Mouse (Mus musculus) natural killer cell, adult 2 months (primary cell): Measurements from ENCODE around the gene Fbxo48.

ENCODE experiments used
- DNase-seq, 2 experiments: peaks; one replicate each; pipeline ENCODE4 v3.0.0; 2022; ENCODE audit warnings: low spot score in 2 of 2

Fbxo48 gene

DNA sequence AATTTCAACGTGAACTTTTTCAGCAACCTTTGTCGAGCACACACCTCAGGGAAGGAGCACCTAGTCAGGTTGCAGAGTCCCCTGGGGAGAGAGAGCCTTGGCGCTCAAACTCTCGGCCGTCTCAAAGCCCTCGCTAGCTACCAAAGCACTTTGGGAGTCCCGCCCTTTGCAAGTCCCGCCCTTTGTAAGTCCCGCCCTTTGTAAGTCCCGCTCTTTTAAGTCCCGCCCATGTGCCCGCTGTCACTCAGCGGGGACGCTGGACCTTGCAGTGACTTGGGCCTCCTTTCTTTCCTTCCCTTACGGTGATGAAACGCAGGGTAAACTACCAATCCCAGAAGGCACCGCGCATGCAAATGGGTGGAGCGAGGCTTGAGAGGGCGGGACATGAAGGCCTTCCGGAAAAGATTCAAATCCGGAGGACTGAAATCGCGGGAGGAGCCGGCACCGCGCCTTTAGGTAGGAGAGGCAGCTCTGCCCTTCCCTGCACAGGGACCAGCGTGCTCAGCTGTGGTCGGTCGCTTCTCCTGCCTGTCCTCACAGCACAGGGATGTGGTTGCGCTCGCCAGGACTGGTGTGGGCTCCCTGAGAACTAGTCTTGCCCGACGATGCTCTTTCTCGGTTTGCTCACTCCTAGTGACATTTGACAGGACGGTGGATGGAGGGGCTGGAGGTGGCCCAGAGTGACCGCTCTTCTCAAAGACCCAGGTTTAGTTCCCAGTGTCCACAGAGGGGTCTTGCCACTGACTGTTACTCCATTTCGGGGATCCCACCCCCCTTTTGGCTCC lies at the start of gene Fbxo48:
TSS of gene Fbxo48 (plus strand) at position 400 of the 785 bp plus-strand sequence.
- DNase-seq = peak; percentile 95 to 96

DNA sequence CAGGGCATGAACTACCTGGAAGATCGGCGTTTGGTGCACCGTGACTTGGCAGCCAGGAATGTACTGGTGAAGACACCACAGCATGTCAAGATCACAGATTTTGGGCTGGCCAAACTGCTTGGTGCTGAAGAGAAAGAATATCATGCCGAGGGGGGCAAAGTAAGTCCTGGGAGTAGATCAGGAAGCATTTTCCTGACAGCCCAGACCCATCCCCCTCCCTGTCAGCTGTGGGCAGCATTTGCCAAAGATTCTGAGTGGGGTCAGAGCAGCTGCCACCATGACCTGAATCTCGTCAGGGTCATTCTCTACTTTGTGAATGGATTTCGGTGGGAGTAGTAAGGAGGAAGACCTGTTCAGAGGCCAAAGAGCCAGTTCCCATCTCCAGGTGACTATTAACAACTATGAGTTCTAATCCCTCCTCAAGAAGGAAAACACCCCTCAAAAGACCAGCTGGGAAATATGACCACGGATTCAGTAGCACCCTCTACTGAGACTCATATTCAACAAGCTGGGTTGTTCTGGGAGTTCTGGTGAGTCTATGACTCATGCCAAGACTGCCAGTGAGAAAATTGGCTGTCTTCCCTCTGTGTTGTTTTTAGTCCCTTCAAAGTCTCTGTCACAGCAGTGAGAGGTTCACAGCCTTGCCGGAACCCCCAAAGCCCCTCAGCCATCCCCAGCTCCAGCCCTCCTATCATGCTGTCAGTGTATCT lies 46.7 kb upstream of the Fbxo48 start:
- DNase-seq = no peak

DNA sequence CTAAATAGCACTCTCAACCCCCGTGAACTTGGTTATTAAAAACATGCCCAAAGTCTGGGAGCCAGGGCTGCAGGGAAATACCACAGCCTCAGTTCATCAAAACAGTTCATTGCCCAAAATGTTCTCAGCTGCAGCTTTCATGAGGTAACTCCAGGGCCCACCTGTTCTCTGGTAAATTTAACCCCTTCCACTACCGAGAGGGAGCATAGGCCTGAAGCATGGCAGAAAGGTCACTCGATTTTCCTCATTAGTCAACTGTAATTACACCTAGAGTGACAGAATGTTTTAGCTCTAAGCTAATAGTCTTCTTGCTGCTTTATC lies 46.2 kb upstream of the Fbxo48 start:
- no peak for DNase-seq

DNA sequence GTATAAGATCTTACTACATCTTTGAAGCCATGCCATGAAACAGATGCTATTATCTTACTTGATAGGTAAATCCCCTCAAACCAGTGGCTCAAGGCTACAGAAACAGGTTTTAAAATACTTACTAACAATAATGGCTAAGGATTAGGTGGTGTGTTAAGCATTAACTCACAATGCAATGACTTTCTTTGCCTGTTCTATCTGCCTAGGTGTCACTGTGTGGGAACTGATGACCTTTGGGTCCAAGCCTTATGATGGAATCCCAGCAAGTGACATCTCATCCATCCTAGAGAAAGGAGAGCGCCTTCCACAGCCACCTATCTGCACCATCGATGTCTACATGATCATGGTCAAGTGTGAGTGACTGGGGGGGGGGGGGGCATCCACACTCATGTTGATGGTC lies 44.6 kb upstream of the Fbxo48 start:
- no peak for DNase-seq

DNA sequence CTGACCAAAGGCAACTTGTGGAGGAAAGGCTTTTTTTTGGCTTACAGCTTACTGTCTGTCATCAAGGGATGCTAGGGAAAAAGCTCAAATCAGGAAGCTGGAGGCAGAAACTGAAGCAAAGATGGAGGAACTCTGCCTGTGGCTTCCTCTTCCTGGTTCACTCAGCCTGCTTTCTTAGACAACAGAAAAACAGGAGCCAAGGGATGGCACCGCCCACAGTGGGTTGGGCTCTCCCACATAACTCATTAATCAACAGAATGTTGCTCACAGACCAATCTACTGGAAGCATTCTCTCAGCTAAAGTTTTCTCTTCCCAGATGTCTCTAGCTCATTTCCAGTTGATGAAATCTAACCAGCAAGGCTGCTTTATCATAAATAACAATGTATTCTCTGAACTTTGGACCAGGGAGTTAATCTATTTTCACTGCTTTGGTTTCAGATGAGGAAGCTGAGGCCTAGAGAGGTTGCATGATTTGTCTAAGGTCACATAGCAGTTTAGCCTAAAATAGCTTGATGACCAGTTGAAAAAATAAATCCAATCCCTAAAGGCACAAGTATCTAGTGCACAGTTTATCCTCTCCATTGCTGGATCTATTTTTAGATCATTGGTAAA lies 43.6 kb upstream of the Fbxo48 start:
- no peak for DNase-seq

DNA sequence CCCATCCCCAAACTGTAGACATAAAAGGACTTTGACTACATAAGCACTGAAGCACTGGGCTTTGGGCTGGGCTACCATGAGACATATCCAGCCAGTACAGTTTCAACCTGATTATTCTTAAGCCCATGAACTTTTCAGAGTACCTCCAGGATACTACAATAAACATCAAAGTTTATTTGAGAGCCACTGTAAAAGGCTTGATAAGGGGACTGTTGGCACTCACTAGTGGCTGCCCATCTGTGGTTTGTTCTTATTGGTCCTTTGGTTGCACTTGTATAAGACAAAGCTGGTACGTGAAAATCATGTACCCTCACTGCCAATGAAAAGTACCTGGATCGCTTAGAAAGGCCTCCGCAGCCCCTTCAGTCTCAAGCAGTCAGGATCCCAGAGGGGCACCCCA lies 36.4 kb upstream of the Fbxo48 start:
- DNase-seq = no peak

DNA sequence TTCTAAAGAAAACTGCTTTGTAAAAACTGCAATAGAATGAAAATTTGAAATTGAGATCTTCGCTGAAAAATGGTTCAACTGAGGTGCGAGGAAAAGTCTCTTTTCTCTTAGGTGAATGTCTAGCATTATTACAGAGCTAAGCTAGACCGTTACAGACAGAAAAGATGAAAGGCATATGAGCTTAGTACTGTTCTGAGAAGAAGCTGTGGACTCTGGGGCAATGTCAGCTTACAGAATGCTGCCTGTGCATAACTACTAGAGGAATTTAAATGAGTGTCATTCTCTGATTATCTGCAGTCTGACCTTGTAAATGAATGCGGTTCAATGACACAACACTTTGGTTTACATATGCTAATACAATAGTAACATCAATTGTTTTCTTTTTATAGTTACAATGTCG lies 35.3 kb upstream of the Fbxo48 start:
- DNase-seq = no peak

DNA sequence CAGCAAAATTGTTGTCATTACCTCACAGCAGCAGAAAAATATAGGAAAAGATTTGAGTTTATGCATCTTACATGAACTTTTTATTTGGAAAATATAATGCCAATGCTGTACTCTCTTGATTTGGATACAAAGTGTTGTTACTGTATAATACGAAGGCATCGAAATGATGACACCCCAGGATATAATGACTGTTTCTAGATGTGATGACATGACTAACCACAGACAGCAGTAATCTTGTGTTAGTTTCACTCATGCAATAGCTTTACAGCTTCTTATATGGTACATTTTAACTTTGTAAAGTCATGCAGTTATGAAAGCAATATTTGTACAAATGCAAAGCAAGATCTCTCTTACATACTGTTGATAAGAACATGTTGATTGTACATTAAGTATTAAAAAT lies 33.7 kb upstream of the Fbxo48 start:
- no peak for DNase-seq

DNA sequence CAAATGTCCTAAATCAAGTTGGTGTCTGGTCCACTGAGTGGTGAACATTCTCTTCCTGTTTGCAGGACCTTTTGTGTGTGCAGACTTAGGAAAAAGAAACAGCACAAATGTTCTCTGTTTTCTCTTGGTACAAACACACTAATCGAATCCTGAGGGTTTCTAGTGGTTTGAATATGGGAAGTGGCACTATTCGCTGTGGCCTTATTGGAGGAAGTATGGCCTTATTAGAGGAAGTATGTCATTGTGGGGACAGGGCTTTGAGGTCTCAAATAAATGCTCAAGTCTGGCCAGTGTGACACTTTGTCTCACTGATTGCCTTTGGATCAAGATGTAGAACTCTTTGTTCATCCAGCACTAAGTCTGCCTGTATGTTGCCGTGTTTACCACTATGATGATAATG lies 19.0 kb upstream of the Fbxo48 start:
- no peak for DNase-seq

DNA sequence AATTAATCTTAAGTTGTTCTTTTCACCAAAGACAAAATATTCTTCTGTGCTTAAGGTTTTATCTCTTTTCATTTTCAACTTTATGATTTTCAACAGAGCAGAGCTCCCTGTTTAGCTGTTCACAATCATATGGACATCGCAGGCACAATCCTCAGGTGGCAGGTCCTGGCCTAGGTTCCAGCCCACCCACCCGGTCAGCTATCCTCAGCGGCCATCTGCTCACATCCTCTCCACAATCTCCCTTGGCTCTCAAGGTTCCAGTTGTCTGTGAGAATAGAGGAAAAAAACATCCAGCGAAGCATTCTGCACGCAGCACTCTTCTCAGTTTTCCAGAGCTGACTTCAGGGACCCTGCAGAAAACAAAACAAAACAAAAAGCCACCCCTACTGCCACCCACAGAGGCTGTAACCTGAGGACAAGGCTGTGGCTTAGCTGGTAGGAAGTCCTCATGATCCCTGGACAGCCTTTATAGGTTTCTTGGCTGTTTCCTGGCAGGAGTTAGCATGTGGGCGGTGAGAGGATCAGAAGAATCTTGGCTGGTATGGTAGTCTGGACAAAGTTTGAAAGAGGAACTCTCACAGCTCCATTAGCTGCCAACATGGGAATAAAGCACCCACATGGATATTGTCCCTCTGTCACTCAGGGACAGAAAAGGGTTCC lies 15.5 kb upstream of the Fbxo48 start:
- no peak for DNase-seq

DNA sequence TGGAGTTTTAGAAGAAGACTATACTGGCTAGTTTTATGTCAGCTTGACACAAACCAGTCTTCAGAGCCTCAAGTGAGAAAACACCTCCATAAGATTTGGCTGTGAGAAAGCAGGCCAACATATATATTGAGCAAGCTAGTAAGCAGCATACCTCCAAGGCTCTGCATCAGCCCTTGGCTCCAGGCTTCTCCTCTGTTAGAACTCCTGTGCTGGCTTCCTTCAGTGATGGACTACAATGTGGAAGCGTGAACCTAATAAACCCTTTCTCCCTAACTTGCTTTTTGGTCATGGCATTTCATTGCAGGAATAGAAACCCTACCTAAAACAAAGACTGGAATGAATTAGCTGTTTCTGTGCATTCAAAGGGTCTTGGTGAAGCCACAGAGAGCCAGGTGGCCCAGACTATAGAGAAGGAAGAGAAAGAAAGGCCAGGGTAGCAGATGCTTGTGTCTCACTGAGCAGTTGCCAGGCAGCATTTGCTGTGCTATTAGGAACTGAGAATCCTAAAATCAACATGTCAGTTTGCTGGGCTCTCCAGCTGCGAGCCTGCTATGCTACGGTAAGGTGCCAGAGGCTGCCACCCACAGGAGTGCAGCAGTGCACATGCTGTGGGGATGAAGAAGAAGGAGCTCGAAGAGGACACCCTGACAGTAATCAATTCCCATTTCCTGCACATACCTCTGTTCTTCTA lies 9.9 kb upstream of the Fbxo48 start:
- no peak for DNase-seq

DNA sequence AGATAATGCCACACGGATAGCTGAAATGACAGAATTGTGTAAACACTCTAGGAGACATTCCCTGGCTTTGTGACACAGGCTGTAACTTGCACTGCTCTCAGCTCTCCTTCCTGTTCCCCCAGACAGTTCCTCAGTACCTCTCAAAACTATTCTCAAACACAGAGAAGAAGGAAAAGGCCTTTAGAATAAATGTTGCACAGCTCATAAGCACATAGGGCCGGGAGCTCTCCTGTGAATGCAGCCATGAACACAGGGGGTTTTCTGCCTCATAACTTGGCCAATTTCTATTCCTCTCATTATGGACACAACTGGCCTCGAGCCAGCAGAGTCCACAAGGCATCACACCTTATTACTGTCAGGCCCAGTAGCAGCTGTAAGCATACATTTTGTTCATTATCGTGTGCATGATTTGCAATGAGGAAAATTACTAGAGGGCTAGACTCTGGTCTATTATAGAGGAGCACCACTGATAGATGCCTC lies 9.2 kb upstream of the Fbxo48 start:
- DNase-seq = no peak

DNA sequence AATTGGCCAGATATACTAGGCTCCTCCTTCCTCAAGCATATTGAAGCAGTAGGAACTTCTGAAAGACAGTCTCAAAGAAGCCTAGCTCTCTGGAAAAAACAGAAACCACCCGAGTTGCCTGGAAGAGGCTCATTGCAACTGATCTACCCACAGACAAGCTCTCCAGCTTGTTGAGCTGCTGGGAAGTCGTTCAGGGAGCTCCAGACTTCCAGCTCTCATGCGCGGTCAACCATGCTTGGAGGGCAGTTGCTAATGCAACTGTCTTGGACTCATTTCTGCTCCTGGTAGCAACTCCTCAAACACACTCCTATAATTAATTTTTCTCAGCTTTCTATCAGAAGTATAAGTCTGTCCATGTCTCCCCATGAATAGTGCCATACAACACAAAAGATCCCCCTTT lies 8.2 kb upstream of the Fbxo48 start:
- DNase-seq = no peak

DNA sequence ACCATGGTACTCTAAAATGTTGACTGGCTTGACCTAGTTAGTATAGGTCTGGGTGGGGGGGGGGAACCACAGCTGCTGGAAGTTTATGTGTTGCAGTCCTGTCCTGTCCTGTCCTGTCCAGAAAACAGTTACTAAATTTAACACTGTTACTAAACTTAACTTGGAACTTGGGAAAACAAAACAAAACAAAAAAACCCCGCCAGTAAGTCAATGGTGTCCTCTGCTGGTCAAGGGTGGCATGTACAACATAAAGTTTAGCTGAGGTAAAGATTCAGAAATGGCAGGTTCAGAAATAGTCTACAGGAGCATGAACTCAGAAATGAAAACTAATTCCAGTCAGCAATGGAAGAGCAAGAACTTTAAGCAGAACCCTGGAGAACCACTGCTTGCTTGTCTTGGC lies 2.4 kb upstream of the Fbxo48 start:
- DNase-seq = no peak

DNA sequence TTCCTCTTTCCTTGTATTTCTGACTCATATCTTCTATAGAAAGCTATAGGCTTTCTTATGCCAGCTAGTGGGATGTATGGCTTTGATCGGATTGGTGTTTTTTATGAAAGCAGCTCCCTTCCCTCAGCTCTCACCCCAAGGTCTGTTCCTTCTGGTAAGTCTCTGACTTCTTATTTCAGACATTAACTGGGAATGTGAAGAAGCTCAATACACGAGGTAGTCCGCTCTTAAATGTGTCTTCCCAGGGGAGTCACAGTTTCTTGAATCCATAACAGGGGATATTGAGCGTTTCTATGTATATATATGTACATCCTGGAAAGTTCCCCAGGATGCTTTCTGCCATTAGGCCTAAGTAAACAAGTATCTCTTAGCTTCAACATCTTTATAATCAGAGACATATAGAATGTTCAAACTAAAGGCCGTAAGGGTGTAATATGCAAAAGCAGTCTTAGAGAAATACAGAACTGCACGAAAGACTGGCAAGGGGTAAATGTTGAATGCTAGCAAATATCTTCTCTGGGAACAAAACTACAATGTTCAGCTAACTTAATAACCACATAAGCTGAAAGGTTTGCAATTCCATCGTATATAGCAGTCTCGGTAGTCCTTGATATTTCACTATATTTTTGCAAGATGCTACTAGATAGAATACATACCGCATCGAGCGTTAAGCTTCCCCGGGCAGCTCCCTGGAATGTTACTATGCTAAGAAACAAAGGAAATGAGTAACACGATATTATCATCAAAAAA lies 774 bp upstream of the Fbxo48 start:
- no peak for DNase-seq

DNA sequence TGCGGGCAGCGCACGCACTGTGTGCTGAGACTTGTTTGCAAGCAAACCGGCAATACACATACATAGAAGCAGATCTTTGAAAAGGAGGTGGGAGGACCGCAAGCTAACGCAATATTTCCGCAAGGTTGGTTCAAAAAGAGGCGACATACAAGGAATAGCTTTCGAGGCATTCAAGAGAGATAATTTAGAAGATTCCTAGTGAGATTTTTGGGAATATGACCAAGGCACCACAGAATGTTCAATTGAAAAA lies 511 bp downstream of the Fbxo48 start:
- DNase-seq = no peak

DNA sequence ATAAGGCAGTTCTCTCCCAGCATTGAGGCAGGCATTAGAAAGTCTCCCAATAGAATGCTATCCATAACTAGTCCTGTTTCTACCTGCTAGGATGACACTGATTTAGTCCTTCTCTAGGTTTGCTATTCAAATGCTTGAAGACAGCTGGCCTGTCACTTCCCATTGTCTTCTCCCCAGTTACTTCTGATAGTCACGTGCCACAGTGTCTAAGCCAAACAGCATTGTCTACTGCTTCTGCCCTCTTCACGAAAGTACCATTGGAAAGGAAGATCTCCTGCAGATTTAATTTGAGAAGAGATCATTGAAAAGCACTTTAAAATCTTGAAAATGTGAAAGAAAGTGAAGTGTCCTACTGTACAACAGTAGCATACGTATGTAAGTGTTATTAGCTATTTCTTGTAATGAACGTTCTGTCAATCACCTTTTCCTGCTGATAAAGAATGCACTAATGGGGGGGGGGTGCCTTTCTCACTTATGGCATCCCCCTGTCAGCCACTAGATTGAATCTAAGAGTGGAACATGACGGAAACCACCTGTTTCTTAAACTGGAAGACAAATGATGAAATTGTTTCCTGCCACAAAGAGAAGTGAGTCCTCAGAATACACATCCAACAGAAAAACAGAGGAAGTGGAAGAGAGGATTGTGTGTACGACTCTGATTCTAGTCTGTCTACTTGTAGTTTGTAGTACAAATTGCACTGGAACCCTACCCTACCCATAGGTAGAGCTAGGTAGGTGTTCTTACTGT lies 5.1 kb downstream of the Fbxo48 start:
- no peak for DNase-seq

DNA sequence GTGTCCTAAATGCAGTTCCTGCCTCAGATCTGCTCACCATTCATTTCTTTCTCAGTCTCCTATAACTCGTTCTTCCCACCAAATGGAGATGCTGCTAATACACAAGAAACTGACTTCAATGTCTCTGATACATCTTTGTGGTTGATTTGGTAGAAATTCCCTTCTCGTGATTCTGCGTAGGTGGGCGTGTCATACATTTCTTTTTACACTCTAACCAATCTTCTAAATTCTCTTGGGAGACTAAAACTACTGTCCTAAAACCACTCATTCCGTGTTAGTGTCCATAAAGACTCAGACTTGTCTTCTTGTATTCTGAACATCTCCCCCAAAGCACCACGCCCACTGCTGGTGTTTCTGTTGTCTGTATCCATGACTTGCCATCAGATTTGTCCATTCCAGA lies 5.9 kb downstream of the Fbxo48 start:
- no peak for DNase-seq

DNA sequence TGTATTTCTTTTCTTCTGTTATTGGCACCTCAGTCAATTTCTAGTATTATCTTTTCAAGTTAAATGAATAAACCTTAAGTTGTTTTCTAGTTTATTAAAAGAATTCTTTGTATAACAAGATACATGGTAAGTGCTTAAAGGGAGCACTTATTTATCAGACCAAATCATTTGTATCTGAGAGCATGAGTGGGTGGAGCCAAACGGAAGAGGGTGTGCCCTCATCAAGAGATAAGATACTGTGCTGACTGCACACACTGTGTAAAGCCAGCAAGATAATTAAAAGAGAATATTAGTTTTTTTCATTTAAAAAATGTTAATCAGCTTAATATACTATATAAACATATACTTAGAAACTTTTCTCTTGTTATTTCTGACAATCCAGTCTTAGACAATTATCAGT lies 7.3 kb downstream of the Fbxo48 start:
- DNase-seq = no peak

DNA sequence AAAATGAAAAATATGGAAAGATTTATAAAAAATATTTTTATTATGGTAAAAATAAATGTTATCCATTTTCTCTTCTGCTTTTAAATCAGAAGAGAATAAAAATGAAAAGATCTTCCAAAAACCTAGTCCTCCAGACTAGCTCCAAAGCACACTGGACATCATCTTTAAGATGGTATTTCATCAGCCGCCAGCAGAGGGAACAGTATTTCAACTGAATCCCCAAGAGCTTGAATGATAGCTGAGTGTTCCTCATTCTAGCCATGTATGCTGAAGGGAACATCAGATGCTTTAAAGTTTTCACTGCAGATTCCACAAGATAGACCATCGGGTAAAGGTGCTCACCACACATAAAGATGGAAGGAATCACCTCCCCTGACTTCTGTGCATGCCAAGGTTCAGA lies 16.6 kb downstream of the Fbxo48 start:
- peak; percentile 30 to 45 for DNase-seq

DNA sequence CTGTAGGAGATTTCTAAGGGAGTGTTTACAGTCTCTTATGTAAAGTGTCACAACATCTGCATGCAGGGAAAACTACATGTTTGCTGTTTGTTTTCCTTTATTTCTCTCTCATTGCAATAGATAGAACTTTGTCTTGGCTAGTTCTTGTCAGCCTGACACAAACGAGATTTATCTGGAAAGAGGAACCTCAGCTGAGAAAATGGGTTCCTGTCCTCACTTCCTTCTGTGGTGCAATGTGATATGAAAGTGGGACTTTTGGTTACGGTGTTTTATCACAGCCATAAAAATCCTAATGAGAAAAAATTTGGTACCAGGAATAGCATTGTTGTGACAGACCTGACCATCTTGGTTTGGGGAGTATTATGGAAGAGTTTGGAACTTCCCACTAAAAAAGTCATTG lies 18.5 kb downstream of the Fbxo48 start:
- DNase-seq = no peak
